Mouse (Mus musculus): ENCODE measurements around the gene Ip6k1.
A peak's percentile ranks its signal among the peaks of the same experiment; 100 is the strongest.

Gene Ip6k1

GRCm38 (mm10) chr9:107975399-107976386 lies 26.6 kb upstream of the Ip6k1 start, which contains the start of gene Uba7:
Uba7 (plus strand) TSS chr9:107975505.
- H3K4me3 ChIP-seq (replicated peaks; ENCODE audit: low read length): no peak within 1 kb of the TSS
- TF ChIP-seq CTCF (conservative IDR thresholded peaks at IDR 0.05; ENCODE audit: low read length) (no peak), POU5F1 (IDR thresholded peaks at IDR 0.05; ENCODE audit: borderline replicate concordance, low read length) (no peak), NANOG (IDR thresholded peaks at IDR 0.05; ENCODE audit: borderline replicate concordance, low read length) (no peak)
- peaks cover 18% of the 10 kb centered on the region for H3K4me1 ChIP-seq (replicated peaks; ENCODE audit: low read depth, low read length)
- H3K9me3 ChIP-seq (ENCODE audit: low read length): no peaks in the 10 kb centered on the region
- H3K27me3 ChIP-seq (ENCODE audit: insufficient read depth, low read length): peaks cover 29% of the 10 kb centered on the region
- peaks cover 29% of the 10 kb centered on the region for H3K36me3 ChIP-seq (ENCODE audit: insufficient read depth, low read length)

GRCm38 (mm10) chr9:107978815-107979214 lies 23.5 kb upstream of the Ip6k1 start:
- no peak overlapping the region for H3K4me3 ChIP-seq (replicated peaks; ENCODE audit: low read length)
- no peak for TF ChIP-seq POU5F1 (IDR thresholded peaks at IDR 0.05; ENCODE audit: borderline replicate concordance, low read length)
- TF ChIP-seq NANOG (IDR thresholded peaks at IDR 0.05; ENCODE audit: borderline replicate concordance, low read length): no peak
- TF ChIP-seq CTCF (conservative IDR thresholded peaks at IDR 0.05; ENCODE audit: low read length): no peak
- H3K27me3 ChIP-seq (ENCODE audit: insufficient read depth, low read length): peaks cover 60% of the 10 kb centered on the region
- H3K4me1 ChIP-seq (replicated peaks; ENCODE audit: low read depth, low read length): peaks cover 23% of the 10 kb centered on the region
- H3K36me3 ChIP-seq (ENCODE audit: insufficient read depth, low read length): no peaks in the 10 kb centered on the region
- no peaks in the 10 kb centered on the region for H3K9me3 ChIP-seq (ENCODE audit: low read length)

GRCm38 (mm10) chr9:107981684-107982605 lies 20.4 kb upstream of the Ip6k1 start:
- H3K4me1 ChIP-seq (replicated peaks; ENCODE audit: low read depth, low read length): peaks cover 41% of the 10 kb centered on the region
- H3K27me3 ChIP-seq (ENCODE audit: insufficient read depth, low read length): peaks cover 70% of the 10 kb centered on the region
- TF ChIP-seq CTCF (conservative IDR thresholded peaks at IDR 0.05; ENCODE audit: low read length) (no peak), NANOG (IDR thresholded peaks at IDR 0.05; ENCODE audit: borderline replicate concordance, low read length) (no peak), POU5F1 (IDR thresholded peaks at IDR 0.05; ENCODE audit: borderline replicate concordance, low read length) (no peak)
- no peaks in the 10 kb centered on the region for H3K36me3 ChIP-seq (ENCODE audit: insufficient read depth, low read length)
- no peak overlapping the region for H3K4me3 ChIP-seq (replicated peaks; ENCODE audit: low read length)
- H3K9me3 ChIP-seq (ENCODE audit: low read length): no peaks in the 10 kb centered on the region

GRCm38 (mm10) chr9:107982681-107983346 lies 19.5 kb upstream of the Ip6k1 start, which contains the start of gene Gm20661:
Gm20661 (plus strand) TSS chr9:107983058.
- H3K4me1 ChIP-seq (replicated peaks; ENCODE audit: low read depth, low read length): peaks cover 50% of the 10 kb centered on the region
- peaks cover 63% of the 10 kb centered on the region for H3K27me3 ChIP-seq (ENCODE audit: insufficient read depth, low read length)
- no peaks in the 10 kb centered on the region for H3K36me3 ChIP-seq (ENCODE audit: insufficient read depth, low read length)
- H3K9me3 ChIP-seq (ENCODE audit: low read length): no peaks in the 10 kb centered on the region
- TF ChIP-seq CTCF (conservative IDR thresholded peaks at IDR 0.05; ENCODE audit: low read length): no peak
- TF ChIP-seq NANOG (IDR thresholded peaks at IDR 0.05; ENCODE audit: borderline replicate concordance, low read length): no peak
- TF ChIP-seq POU5F1 (IDR thresholded peaks at IDR 0.05; ENCODE audit: borderline replicate concordance, low read length): no peak
- peak within 1 kb of the TSS; percentile 39 for H3K4me3 ChIP-seq (replicated peaks; ENCODE audit: low read length)

GRCm38 (mm10) chr9:107983421-107983890 lies 18.8 kb upstream of the Ip6k1 start:
- H3K27me3 ChIP-seq (ENCODE audit: insufficient read depth, low read length): peaks cover 62% of the 10 kb centered on the region
- H3K9me3 ChIP-seq (ENCODE audit: low read length): no peaks in the 10 kb centered on the region
- H3K36me3 ChIP-seq (ENCODE audit: insufficient read depth, low read length): no peaks in the 10 kb centered on the region
- peak overlapping the region; percentile 39; the same call in 1 of the 2 replicates for H3K4me3 ChIP-seq (replicated peaks; ENCODE audit: low read length)
- peaks cover 54% of the 10 kb centered on the region for H3K4me1 ChIP-seq (replicated peaks; ENCODE audit: low read depth, low read length)
- TF ChIP-seq NANOG (IDR thresholded peaks at IDR 0.05; ENCODE audit: borderline replicate concordance, low read length): no peak
- no peak for TF ChIP-seq CTCF (conservative IDR thresholded peaks at IDR 0.05; ENCODE audit: low read length)
- no peak for TF ChIP-seq POU5F1 (IDR thresholded peaks at IDR 0.05; ENCODE audit: borderline replicate concordance, low read length)

- peaks cover 56% of the 10 kb centered on the region for H3K4me1 ChIP-seq (replicated peaks; ENCODE audit: low read depth, low read length)
- no peaks in the 10 kb centered on the region for H3K9me3 ChIP-seq (ENCODE audit: low read length)
- 0 out of 2 replicates have a peak overlapping the region, but pooled peaks have one; percentile 87 for H3K4me3 ChIP-seq (replicated peaks; ENCODE audit: low read length)
- no peak for TF ChIP-seq POU5F1 (IDR thresholded peaks at IDR 0.05; ENCODE audit: borderline replicate concordance, low read length)
- TF ChIP-seq CTCF (conservative IDR thresholded peaks at IDR 0.05; ENCODE audit: low read length): no peak
- no peak for TF ChIP-seq NANOG (IDR thresholded peaks at IDR 0.05; ENCODE audit: borderline replicate concordance, low read length)
- H3K27me3 ChIP-seq (ENCODE audit: insufficient read depth, low read length): peaks cover 57% of the 10 kb centered on the region
- no peaks in the 10 kb centered on the region for H3K36me3 ChIP-seq (ENCODE audit: insufficient read depth, low read length)
Observed at GRCm38 (mm10) chr9:107984052-107984753, 18.1 kb upstream of the Ip6k1 start.

GRCm38 (mm10) chr9:107984754-107985055 lies 17.6 kb upstream of the Ip6k1 start:
- peak overlapping the region; percentile 87 for H3K4me3 ChIP-seq (replicated peaks; ENCODE audit: low read length)
- no peaks in the 10 kb centered on the region for H3K9me3 ChIP-seq (ENCODE audit: low read length)
- H3K27me3 ChIP-seq (ENCODE audit: insufficient read depth, low read length): peaks cover 53% of the 10 kb centered on the region
- no peaks in the 10 kb centered on the region for H3K36me3 ChIP-seq (ENCODE audit: insufficient read depth, low read length)
- peaks cover 59% of the 10 kb centered on the region for H3K4me1 ChIP-seq (replicated peaks; ENCODE audit: low read depth, low read length)
- TF ChIP-seq CTCF (conservative IDR thresholded peaks at IDR 0.05; ENCODE audit: low read length) (no peak), NANOG (IDR thresholded peaks at IDR 0.05; ENCODE audit: borderline replicate concordance, low read length) (no peak), POU5F1 (IDR thresholded peaks at IDR 0.05; ENCODE audit: borderline replicate concordance, low read length) (no peak)
